Comparison of ENCODE assay signal across 12 mouse cellular contexts in the genomic region with DNA sequence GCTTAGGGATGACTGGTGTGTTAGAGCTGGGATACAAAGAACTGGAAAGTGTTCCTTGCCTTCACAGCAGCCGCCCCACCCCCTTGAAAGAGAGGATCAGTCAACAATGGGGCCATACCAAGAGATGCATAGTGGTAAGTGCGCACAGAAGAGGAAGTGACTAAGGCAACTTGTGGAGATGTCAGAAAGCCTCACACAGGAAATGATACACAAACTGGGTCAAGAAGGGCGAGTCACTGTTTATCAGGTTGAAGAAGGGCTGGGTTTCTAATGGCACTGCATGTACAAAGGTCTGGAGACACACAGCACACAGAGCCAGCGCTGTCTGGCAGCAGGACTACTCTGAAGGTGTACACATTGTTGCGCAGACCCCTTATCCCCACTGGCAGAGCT. TPM values are rescaled to one million over a fixed set of nuclear protein-coding genes. Genes with fewer than 3 reads are reported as not detected.
DNase-seq lines count a peak whose midpoint lies in the region; ATAC-seq lines count a peak whose summit lies in the region.
"Had no signal": no experiment of that assay in that cellular context is flagged by ENCODE, and none has a peak within 500 bp of the region (broad histone marks: within the 10 kb centered on the region; RNA-seq: fewer than 3 reads in every experiment).

No protein-coding gene starts in this region.

- 0 out of 2 replicates have a peak overlapping the region, but pooled peaks have one; percentile 28 for H3K27ac ChIP-seq in embryonic facial prominence, embryonic 15.5 days (replicated peaks)
- H3K27ac ChIP-seq in embryonic facial prominence, embryonic 10.5 days (replicated peaks), result no peak overlapping the region
- H3K27ac ChIP-seq in liver, embryonic 13.5 days, result peak overlapping the region; percentile 66
- no peak overlapping the region for H3K27ac ChIP-seq in midbrain, embryonic 13.5 days

- no peaks in the 10 kb centered on the region for H3K4me1 ChIP-seq in embryonic facial prominence, embryonic 15.5 days
- H3K4me1 ChIP-seq in embryonic facial prominence, embryonic 10.5 days, result no peaks in the 10 kb centered on the region
- H3K4me1 ChIP-seq in liver, embryonic 13.5 days (replicated peaks), result peaks cover 24% of the 10 kb centered on the region
- 0 out of 2 replicates have a peak, but pooled peaks cover 2% of the 10 kb centered on the region for H3K4me1 ChIP-seq in midbrain, embryonic 13.5 days (replicated peaks)

- no peak overlapping the region for H3K4me2 ChIP-seq in embryonic facial prominence, embryonic 15.5 days (replicated peaks)
- peak overlapping the region; percentile 17; the same call in 1 of the 2 replicates for H3K4me2 ChIP-seq in liver, embryonic 13.5 days
- no peak overlapping the region for H3K4me2 ChIP-seq in midbrain, embryonic 13.5 days (replicated peaks)

- WGBS in embryonic facial prominence, embryonic 15.5 days, result 73% methylated on average over 5 of the region's 5 CpGs
- WGBS in embryonic facial prominence, embryonic 10.5 days, result 73% methylated on average over 5 of the region's 5 CpGs
- 21% methylated on average over 5 of the region's 5 CpGs for WGBS in liver, embryonic 13.5 days (ENCODE audit: insufficient replicate concordance)
- WGBS in midbrain, embryonic 13.5 days, result 80% methylated on average over 5 of the region's 5 CpGs

- no peaks in the 10 kb centered on the region for H3K27me3 ChIP-seq in embryonic facial prominence, embryonic 15.5 days
- H3K27me3 ChIP-seq in embryonic facial prominence, embryonic 10.5 days (replicated peaks; ENCODE audit: low read depth, poor library complexity, severe bottlenecking), result no peaks in the 10 kb centered on the region
- no peaks in the 10 kb centered on the region for H3K27me3 ChIP-seq in liver, embryonic 13.5 days
- H3K27me3 ChIP-seq in midbrain, embryonic 13.5 days, result no peaks in the 10 kb centered on the region

- no peak overlapping the region for H3K9ac ChIP-seq in embryonic facial prominence, embryonic 15.5 days
- no peak overlapping the region for H3K9ac ChIP-seq in liver, embryonic 13.5 days
- no peak overlapping the region for H3K9ac ChIP-seq in midbrain, embryonic 13.5 days (replicated peaks)

- H3K4me3 ChIP-seq in embryonic facial prominence, embryonic 15.5 days (replicated peaks), result no peak overlapping the region
- H3K4me3 ChIP-seq in embryonic facial prominence, embryonic 10.5 days, result no peak overlapping the region
- no peak overlapping the region for H3K4me3 ChIP-seq in liver, embryonic 13.5 days (replicated peaks)
- no peak overlapping the region for H3K4me3 ChIP-seq in midbrain, embryonic 13.5 days (replicated peaks)

- no peaks in the 10 kb centered on the region for H3K36me3 ChIP-seq in embryonic facial prominence, embryonic 15.5 days
- H3K36me3 ChIP-seq in embryonic facial prominence, embryonic 10.5 days (replicated peaks), result no peaks in the 10 kb centered on the region
- no peaks in the 10 kb centered on the region for H3K36me3 ChIP-seq in liver, embryonic 13.5 days
- H3K36me3 ChIP-seq in midbrain, embryonic 13.5 days, result no peaks in the 10 kb centered on the region

- no peaks in the 10 kb centered on the region for H3K9me3 ChIP-seq in embryonic facial prominence, embryonic 15.5 days (replicated peaks)
- no peaks in the 10 kb centered on the region for H3K9me3 ChIP-seq in embryonic facial prominence, embryonic 10.5 days
- H3K9me3 ChIP-seq in liver, embryonic 13.5 days (replicated peaks), result no peaks in the 10 kb centered on the region
- no peaks in the 10 kb centered on the region for H3K9me3 ChIP-seq in midbrain, embryonic 13.5 days

- no peak for ATAC-seq in embryonic facial prominence, embryonic 15.5 days (ENCODE audit: insufficient number of reproducible peaks, low FRiP score, low TSS enrichment, low read depth)
- peak; percentile 63 for ATAC-seq in liver, embryonic 13.5 days (ENCODE audit: low read depth)
- no peak for ATAC-seq in midbrain, embryonic 13.5 days
- ATAC-seq: hindbrain, embryonic 16.5 days had no signal

- DNase-seq in embryonic facial prominence, embryonic 10.5 days (ENCODE audit: low spot score), result no peak
- peak; percentile 83 for DNase-seq in MEL-GATA-1-ER (ENCODE audit: extremely low read depth, low read depth)
- DNase-seq in liver, embryonic 13.5 days, result no peak
- peak; percentile 60 to 76 for DNase-seq in natural killer cell, adult 2 months (ENCODE audit: low spot score in 2 of 2)
- DNase-seq in yolk sac, embryonic 10.5 days (ENCODE audit: low spot score), result no peak
- DNase-seq in gastrocnemius, postnatal 10 days, result no peak

RNA-seq across cellular contexts. Expression of a gene that starts 45.0 kb away (rescaled TPM):
- not detected in 2 replicates for polyA plus RNA-seq in embryonic facial prominence, embryonic 15.5 days (2015; fragmentation: Nextera tagmentation; extraction: Ambion mirVana)
- polyA plus RNA-seq in embryonic facial prominence, embryonic 10.5 days (2016; fragmentation: Nextera tagmentation; extraction: Ambion mirVana), result not detected in 2 replicates
- not detected in 2 replicates for polyA plus RNA-seq in liver, embryonic 13.5 days (2015; fragmentation: Nextera tagmentation; extraction: Ambion mirVana)
- polyA plus RNA-seq in midbrain, embryonic 13.5 days (2015; fragmentation: Nextera tagmentation; extraction: Ambion mirVana), result not detected in 2 replicates
- total RNA-seq in gastrocnemius, postnatal 10 days (2021), result not detected
- total RNA-seq: adrenal gland, postnatal 4 days had no signal
- polyA plus RNA-seq: embryonic facial prominence, embryonic 14.5 days; hindbrain, embryonic 16.5 days; limb, embryonic 11.5 days had no signal

Comparison
In these comparisons a context has a peak if more than half of its experiments do, and no peak if none do; other contexts are left out.
1. H3K27ac ChIP-seq: peak in embryonic facial prominence, embryonic 15.5 days (single experiment) and liver, embryonic 13.5 days (single experiment); none in embryonic facial prominence, embryonic 10.5 days (single experiment) and midbrain, embryonic 13.5 days (single experiment).
2. DNase-seq: peak in MEL-GATA-1-ER (single experiment) and natural killer cell, adult 2 months (2 of 2); none in embryonic facial prominence, embryonic 10.5 days (single experiment), liver, embryonic 13.5 days (single experiment), yolk sac, embryonic 10.5 days (single experiment) and gastrocnemius, postnatal 10 days (single experiment).